Mouse (Mus musculus) lung, postnatal 10 days (tissue): ENCODE results near the gene Gstm4.
A peak's percentile ranks its signal among the peaks of the same experiment; 100 is the strongest.
"Not testable (repeated sequence)": the region's sequence is repeated elsewhere in the genome, so short reads cannot be mapped to it uniquely, and the experiment has no call there.

Experiments
- DNase-seq: peaks from one replicate; pipeline ENCODE4 v3.0.0; 2021

Gene Gstm4

GRCm38 (mm10) chr3:108014974-108015346, 29.7 kb downstream of the Gstm4 start:
- DNase-seq = no peak

GRCm38 (mm10) chr3:108014098-108014973, 30.4 kb downstream of the Gstm4 start:
- no peak for DNase-seq

- peak; percentile 77 for DNase-seq
Observed at GRCm38 (mm10) chr3:108013331-108013871, 31.3 kb downstream of the Gstm4 start.

- no peak for DNase-seq
Observed at GRCm38 (mm10) chr3:108011558-108011957, 33.1 kb downstream of the Gstm4 start.

GRCm38 (mm10) chr3:108010286-108010685, 34.4 kb downstream of the Gstm4 start:
- peak; percentile 69 for DNase-seq

- peak; percentile 24 for DNase-seq
Observed at GRCm38 (mm10) chr3:108002021-108002420, 42.7 kb downstream of the Gstm4 start.

- DNase-seq = no peak
Observed at GRCm38 (mm10) chr3:107999491-107999890, 45.2 kb downstream of the Gstm4 start.

GRCm38 (mm10) chr3:107998591-107998990, 46.1 kb downstream of the Gstm4 start:
- DNase-seq = no peak

GRCm38 (mm10) chr3:107996576-107996975, 48.1 kb downstream of the Gstm4 start:
- no peak for DNase-seq

GRCm38 (mm10) chr3:107995974-107996373, 48.7 kb downstream of the Gstm4 start:
- not testable (repeated sequence) for DNase-seq
